Mouse (Mus musculus) testis, adult 2 months (tissue): ENCODE data around the gene Gpr45.

ENCODE experiments used
- CTCF ChIP-seq: fragments of 200-500 bp; IDR thresholded peaks from 2 replicates; pipeline ENCODE4 v1.5.1; 2012; ENCODE audit warnings: low read depth, mild to moderate bottlenecking, inconsistent platforms, low read length, moderate library complexity; ENCODE audit not compliant: control insufficient read depth, insufficient read depth, insufficient replicate concordance
- POLR2A ChIP-seq: fragments of 200-500 bp; IDR thresholded peaks from 2 replicates; pipeline ENCODE4 v1.6.1; 2012; ENCODE audit warnings: low read depth, mild to moderate bottlenecking, inconsistent platforms, low read length, moderate library complexity; ENCODE audit not compliant: control insufficient read depth

- TF ChIP-seq CTCF (no peak), POLR2A (no peak)
Measured at GRCm38 (mm10) chr1:43047811-43048210, 95.1 kb downstream of the Gpr45 start.
